Mouse (Mus musculus) CH12.LX (cell line): Measurements from ENCODE around the gene Fgfr2.

ENCODE experiments used
- CHD1 ChIP-seq: IDR thresholded peaks from 2 replicates; pipeline ENCODE4 v1.6.1; 2012; ENCODE audit warnings: low read depth, low read length, improper control_type of control experiment, inconsistent platforms
- CHD2 ChIP-seq: IDR thresholded peaks from 2 replicates; pipeline ENCODE4 v1.6.1; 2011; ENCODE audit warnings: low read length, improper control_type of control experiment
- CTCF ChIP-seq, 2 experiments: IDR thresholded peaks in 1 of 2; conservative IDR thresholded peaks in 1 of 2; 2 replicates each; pipeline ENCODE4 v1.5.1; 2011 to 2012; ENCODE audit warnings: low read depth in 2 of 2, low read length in 2 of 2, improper control_type of control experiment in 1 of 2, inconsistent platforms in 1 of 2, mild to moderate bottlenecking in 1 of 2, moderate library complexity in 1 of 2
- E2F4 ChIP-seq: IDR thresholded peaks from 2 replicates; pipeline ENCODE4 v1.6.1; 2011; ENCODE audit warnings: low read depth, low read length, improper control_type of control experiment; ENCODE audit not compliant: insufficient replicate concordance
- EP300 ChIP-seq: IDR thresholded peaks from 2 replicates; pipeline ENCODE4 v1.6.1; 2011; ENCODE audit warnings: low read length, improper control_type of control experiment
- ETS1 ChIP-seq: conservative IDR thresholded peaks from 2 replicates; pipeline ENCODE4 v1.6.1; 2012; ENCODE audit warnings: low read depth, mild to moderate bottlenecking, inconsistent platforms, low read length, improper control_type of control experiment, moderate library complexity
- GABPA ChIP-seq: IDR thresholded peaks from 2 replicates; pipeline ENCODE4 v1.6.1; 2012; ENCODE audit warnings: low read depth, low read length, improper control_type of control experiment, inconsistent platforms; ENCODE audit not compliant: insufficient replicate concordance
- KAT2A ChIP-seq: IDR thresholded peaks from 2 replicates; pipeline ENCODE4 v1.6.1; 2012; ENCODE audit warnings: low read length, improper control_type of control experiment, inconsistent platforms; ENCODE audit not compliant: insufficient replicate concordance
- MEF2A ChIP-seq: IDR thresholded peaks from 2 replicates; pipeline ENCODE4 v1.6.1; 2014; ENCODE audit warnings: low read depth, mild to moderate bottlenecking, inconsistent platforms, low read length, improper control_type of control experiment, borderline replicate concordance
- POLR2A ChIP-seq: IDR thresholded peaks from 2 replicates; pipeline ENCODE4 v1.6.1; 2011; ENCODE audit warnings: low read depth, mild to moderate bottlenecking, improper control_type of control experiment, low read length
- USF1 ChIP-seq: IDR thresholded peaks from 2 replicates; pipeline ENCODE4 v1.6.1; 2014; ENCODE audit warnings: low read depth, mild to moderate bottlenecking, inconsistent platforms, low read length, improper control_type of control experiment
- ZKSCAN1 ChIP-seq: IDR thresholded peaks from 2 replicates; pipeline ENCODE4 v1.6.1; 2012; ENCODE audit warnings: low read depth, inconsistent platforms, low read length, improper control_type of control experiment, borderline replicate concordance
- ZNF384 ChIP-seq: IDR thresholded peaks from 2 replicates; pipeline ENCODE4 v1.6.1; 2012; ENCODE audit warnings: low read depth, low read length, improper control_type of control experiment, inconsistent platforms

DNA sequence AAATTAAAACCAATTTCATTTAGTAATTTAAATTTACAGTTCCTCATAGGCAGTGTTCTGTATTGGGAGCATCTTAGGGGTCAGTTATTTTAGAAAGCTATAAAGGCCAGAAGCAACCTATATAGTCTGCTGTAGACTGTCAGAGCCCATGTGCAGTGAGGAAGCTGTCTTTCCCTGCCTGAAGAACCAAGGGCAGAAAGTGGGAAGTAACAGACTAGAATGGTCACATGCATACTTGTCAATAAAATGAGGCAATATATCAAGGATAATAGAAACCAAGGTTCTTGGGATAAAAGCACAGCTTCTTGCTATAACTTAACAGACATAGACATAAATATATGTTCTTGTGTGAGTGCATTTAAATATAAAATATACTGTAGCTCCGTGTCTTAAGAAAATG, 2220.2 kb downstream of the Fgfr2 start:
- TF ChIP-seq ETS1, result no peak
- TF ChIP-seq KAT2A, result no peak
- TF ChIP-seq EP300, result no peak
- TF ChIP-seq GABPA, result no peak
- TF ChIP-seq ZKSCAN1, result no peak
- no peak for TF ChIP-seq POLR2A
- no peak for TF ChIP-seq CHD2
- no peak for TF ChIP-seq E2F4
- no peak for TF ChIP-seq CTCF (conservative IDR thresholded peaks at IDR 0.05 in 1 of 2, IDR thresholded peaks at IDR 0.05 in 1 of 2; ENCODE audit: low read depth in 2 of 2, low read length in 2 of 2)
- TF ChIP-seq CHD1, result no peak
- no peak for TF ChIP-seq USF1
- TF ChIP-seq ZNF384, result no peak
- TF ChIP-seq MEF2A, result no peak
